Mouse (Mus musculus) lung, adult 2 months (tissue): ENCODE measurements around the gene Gm10337.

Experiments used
- CTCF ChIP-seq: fragments of 200-500 bp; IDR thresholded peaks from 2 replicates; pipeline ENCODE4 v1.5.1; 2011; ENCODE audit warnings: mild to moderate bottlenecking, low read length, control low read depth; ENCODE audit not compliant: insufficient read depth
- POLR2A ChIP-seq: fragments of 200-500 bp; IDR thresholded peaks from 2 replicates; pipeline ENCODE4 v1.6.1; 2011; ENCODE audit warnings: low read depth, mild to moderate bottlenecking, control low read depth, low read length, borderline replicate concordance; ENCODE audit errors: extremely low read depth

DNA sequence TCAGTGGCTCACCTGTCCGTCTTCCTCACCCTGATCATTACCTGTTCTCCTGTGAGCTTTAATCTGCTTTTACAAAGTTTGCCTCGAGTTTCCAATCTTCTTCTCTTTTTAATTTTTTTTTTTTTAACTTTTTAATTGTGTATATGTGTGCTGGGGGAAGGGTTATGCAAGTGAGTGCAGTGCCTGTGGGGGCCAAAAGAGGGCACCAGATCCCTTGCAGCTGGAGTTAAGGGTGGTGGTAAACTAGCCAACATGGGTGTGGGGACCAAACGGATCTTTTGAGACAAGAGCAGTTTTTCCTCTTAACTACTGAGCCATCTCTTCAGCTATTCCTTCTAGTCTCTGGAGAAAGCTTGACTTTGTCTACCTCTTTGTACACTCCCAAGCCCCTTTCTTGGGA is 24.4 kb downstream of the Gm10337 start:
- TF ChIP-seq CTCF: peak; percentile 55; the same call in 1 of the 2 replicates
- TF ChIP-seq POLR2A: no peak
